Mouse (Mus musculus) cerebral cortex, adult 2 months (tissue): ENCODE measurements around the gene Olfr739.

Experiments used
- WGBS: fragments of 180-500 bp; shearing (Covaris S2); methylation state at CpG from one replicate; pipeline ENCODE4 v1.1.7; 2018; 5-methylcytosine and 5-hydroxymethylcytosine counted together

Olfr739 gene

DNA sequence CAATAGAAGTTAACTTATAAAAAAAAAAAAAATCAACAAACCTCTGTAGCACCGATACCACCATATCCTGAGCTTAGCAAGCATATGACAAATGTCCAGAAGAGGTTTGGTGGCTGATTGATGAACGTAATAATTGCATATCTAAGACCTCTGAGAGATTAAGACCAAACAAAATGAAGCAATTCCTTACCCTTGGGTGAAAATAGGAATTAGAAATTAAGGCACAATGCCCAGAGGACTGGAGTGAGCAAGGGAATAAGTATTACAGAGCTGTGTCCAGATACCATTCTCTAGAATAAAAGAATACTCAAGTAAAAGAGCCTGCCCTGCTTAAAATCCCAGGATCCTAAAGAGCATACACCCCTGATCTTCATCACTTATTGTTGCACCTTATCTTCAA, at the start of gene Olfr739:
Gene Olfr739 (plus strand): TSS at position 301 of the 400 bp plus-strand sequence.
- WGBS: 74% methylated on average over 2 of the region's 2 CpGs

DNA sequence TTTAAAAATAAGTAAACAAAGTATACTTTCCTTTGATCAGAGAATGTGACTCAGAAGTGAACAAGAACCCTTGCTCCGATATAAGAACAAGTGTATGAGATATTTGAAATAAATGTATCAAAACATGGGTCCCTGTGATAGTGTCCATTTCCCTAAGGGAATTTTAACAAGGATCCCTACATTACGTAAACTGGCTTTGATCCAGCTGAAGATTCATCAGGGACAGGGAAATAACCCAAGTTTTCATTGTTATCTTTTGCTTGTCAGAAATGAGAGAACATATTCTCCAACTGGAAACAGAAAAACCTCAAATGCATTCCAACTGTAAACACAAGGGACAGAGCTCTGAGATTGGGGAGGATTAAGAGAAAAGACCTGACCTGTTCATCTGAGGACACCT, 37.6 kb upstream of the Olfr739 start, which contains the start of gene Olfr736:
Gene Olfr736 (plus strand): TSS at position 301 of the 400 bp plus-strand sequence.
- WGBS: 83% methylated on average over 2 of the region's 2 CpGs

DNA sequence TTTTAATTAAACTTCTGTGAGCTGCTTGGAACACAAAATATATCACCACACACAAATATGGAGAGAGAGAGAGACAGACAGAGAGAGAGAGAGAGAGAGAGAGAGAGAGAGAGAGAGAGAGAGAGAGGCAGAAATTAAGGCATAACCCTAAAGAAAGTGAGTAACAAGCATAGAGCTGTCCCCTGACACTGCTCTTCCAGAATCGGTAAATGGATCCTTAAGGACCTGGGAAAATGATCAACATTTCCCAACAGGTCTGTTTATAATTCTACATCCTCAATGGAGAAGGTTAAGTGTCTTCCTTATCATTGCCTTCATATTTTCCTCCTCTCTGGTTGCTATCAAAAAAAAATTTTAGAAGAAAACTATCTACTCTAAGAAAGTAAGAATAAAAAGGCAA, 11.2 kb upstream of the Olfr739 start, which contains the start of gene Olfr738:
Gene Olfr738 (plus strand): TSS at position 301 of the 400 bp plus-strand sequence.
- 91% methylated on average over 1 of the region's 1 CpGs for WGBS

DNA sequence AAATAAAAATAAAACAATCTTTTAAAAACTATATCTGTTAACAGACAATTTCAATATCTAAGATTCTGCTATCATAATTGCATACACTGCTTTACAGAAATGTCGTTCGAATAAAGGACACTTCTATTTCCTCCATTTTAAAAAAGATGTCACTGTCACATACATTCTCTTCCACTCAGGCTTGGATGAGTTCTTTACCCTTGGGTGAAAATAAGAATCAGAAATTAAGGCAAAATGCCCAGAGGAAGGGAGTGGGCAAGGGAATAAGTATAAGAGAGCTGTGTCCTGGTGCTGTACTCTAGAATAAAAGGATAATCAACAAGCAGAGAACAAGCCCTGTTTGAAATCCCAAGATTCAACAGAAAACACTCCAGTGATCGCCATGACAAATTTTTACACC, 26.8 kb downstream of the Olfr739 start, which contains the start of gene Olfr740:
Gene Olfr740 (plus strand): TSS at position 301 of the 400 bp plus-strand sequence.
- WGBS: 86% methylated on average over 3 of the region's 3 CpGs

DNA sequence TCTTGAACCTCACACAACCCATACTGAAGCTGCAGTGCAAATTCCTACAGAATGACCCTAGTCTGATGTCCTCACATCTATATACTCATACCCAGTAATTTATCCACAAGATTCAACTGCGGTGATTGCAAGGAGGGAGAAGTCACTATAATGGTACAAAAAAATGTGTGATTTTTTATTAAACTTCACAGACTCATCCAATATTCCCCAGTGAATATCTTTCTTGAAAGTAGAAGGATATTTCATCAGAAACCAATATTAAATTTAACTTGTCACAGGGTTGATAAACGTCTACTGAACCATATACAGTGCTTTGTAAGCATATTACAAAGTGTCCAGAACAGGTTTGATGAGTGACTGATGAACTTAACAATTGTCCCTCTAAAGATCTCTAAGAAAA, 54.0 kb downstream of the Olfr739 start, which contains the start of gene Olfr741:
Gene Olfr741 (plus strand): TSS at position 301 of the 400 bp plus-strand sequence.
- WGBS: 73% methylated on average over 2 of the region's 2 CpGs
